Mouse (Mus musculus) forebrain, embryonic 11.5 days (tissue): ENCODE results near the gene Txndc5. TPM values are rescaled to one million over a fixed set of nuclear protein-coding genes. Genes with fewer than 3 reads are reported as not detected.

Experiments used
- ATAC-seq: fragments of 200-750 bp; cut with Nextera tagmentation; replicated peaks from 2 replicates; pipeline ENCODE4 v1.8.0; 2017; ENCODE audit warnings: moderate TSS enrichment; ENCODE audit not compliant: low FRiP score
- DNase-seq: peaks from one replicate; pipeline ENCODE4 v3.0.0-alpha.2; 2017; ENCODE audit warnings: low spot score
- H3K27ac ChIP-seq: fragments of 300-500 bp; sonication (generic); 2 replicates; pipeline ENCODE4 v1.5.1; 2014; ENCODE audit warnings: low read depth, low read length
- H3K27me3 ChIP-seq: fragments of 300-500 bp; sonication (generic); 2 replicates; pipeline ENCODE4 v1.6.1; 2014; ENCODE audit warnings: mild to moderate bottlenecking, low read length, mixed read lengths; ENCODE audit not compliant: control insufficient read depth, insufficient read depth
- H3K36me3 ChIP-seq: fragments of 300-500 bp; sonication (generic); 2 replicates; pipeline ENCODE4 v1.6.1; 2014; ENCODE audit warnings: mild to moderate bottlenecking, low read length, moderate library complexity, mixed read lengths; ENCODE audit not compliant: control insufficient read depth, insufficient read depth
- H3K4me1 ChIP-seq: fragments of 300-500 bp; sonication (generic); replicated peaks from 2 replicates; pipeline ENCODE4 v1.6.1; 2014; ENCODE audit warnings: low read length, mixed read lengths; ENCODE audit not compliant: control insufficient read depth, insufficient read depth
- H3K4me2 ChIP-seq: fragments of 300-500 bp; sonication (generic); 2 replicates; pipeline ENCODE4 v1.6.1; 2014; ENCODE audit warnings: low read depth, mild to moderate bottlenecking, low read length, moderate library complexity, mixed read lengths; ENCODE audit not compliant: severe bottlenecking
- H3K4me3 ChIP-seq: fragments of 300-500 bp; sonication (generic); 2 replicates; pipeline ENCODE4 v1.5.1; 2014; ENCODE audit warnings: low read depth, low read length
- H3K9ac ChIP-seq: fragments of 300-500 bp; sonication (generic); 2 replicates; pipeline ENCODE4 v1.6.1; 2014; ENCODE audit warnings: low read length
- H3K9me3 ChIP-seq: fragments of 300-500 bp; sonication (generic); 2 replicates; pipeline ENCODE4 v1.6.1; 2016; ENCODE audit warnings: low read length, mixed read lengths; ENCODE audit not compliant: control insufficient read depth
- WGBS: fragments of 180-500 bp; shearing (Covaris S2); extraction: QIAGEN DNeasy Blood & Tissue Kit; methylation state at CpG from one replicate; pipeline ENCODE4 v1.1.7; 2014; 5-methylcytosine and 5-hydroxymethylcytosine counted together
- polyA plus RNA-seq: library from polyadenylated mRNA; unstranded; fragments of >200 nt; fragmentation: Nextera tagmentation; extraction: Ambion mirVana; gene quantifications from 2 replicates; pipeline ENCODE4 v1.2.1, GENCODE M21; 2014

Gene Txndc5
- polyA plus RNA-seq, 1 experiment from 2014 or later, result 122 TPM

GRCm38 (mm10) chr13:38503137-38503849, 25.3 kb downstream of the Txndc5 start:
- H3K9me3 ChIP-seq, result no peaks in the 10 kb centered on the region
- 94% methylated on average over 14 of the region's 14 CpGs for WGBS
- no peak overlapping the region for H3K4me2 ChIP-seq
- DNase-seq (no peak), ATAC-seq (no peak)
- H3K9ac ChIP-seq, result no peak overlapping the region
- no peaks in the 10 kb centered on the region; the same call in 1 of the 2 replicates for H3K36me3 ChIP-seq
- H3K4me3 ChIP-seq, result no peak overlapping the region
- H3K27me3 ChIP-seq, result no peaks in the 10 kb centered on the region
- no peak overlapping the region for H3K27ac ChIP-seq
- H3K4me1 ChIP-seq, result no peaks in the 10 kb centered on the region

- ATAC-seq, result no peak
- no peak overlapping the region for H3K9ac ChIP-seq
- H3K36me3 ChIP-seq, result no peaks in the 10 kb centered on the region; the same call in 1 of the 2 replicates
- WGBS, result 90% methylated on average over 12 of the region's 12 CpGs
- H3K4me3 ChIP-seq, result no peak overlapping the region
- no peak overlapping the region for H3K27ac ChIP-seq
- DNase-seq, result no peak
- no peak overlapping the region for H3K4me2 ChIP-seq
- no peaks in the 10 kb centered on the region for H3K4me1 ChIP-seq
- no peaks in the 10 kb centered on the region for H3K27me3 ChIP-seq
- H3K9me3 ChIP-seq, result no peaks in the 10 kb centered on the region
Measured at GRCm38 (mm10) chr13:38501314-38501713, 27.3 kb downstream of the Txndc5 start.

GRCm38 (mm10) chr13:38496715-38497114, 31.9 kb downstream of the Txndc5 start:
- 65% methylated on average over 3 of the region's 3 CpGs for WGBS
- ATAC-seq, result no peak

GRCm38 (mm10) chr13:38486767-38487166, 41.9 kb downstream of the Txndc5 start:
- Histone ChIP-seq H3K9ac (no peak overlapping the region), H3K9me3 (no peaks in the 10 kb centered on the region), H3K27ac (no peak overlapping the region), H3K4me3 (no peak overlapping the region), H3K4me1 (no peaks in the 10 kb centered on the region), H3K4me2 (no peak overlapping the region), H3K27me3 (no peaks in the 10 kb centered on the region), H3K36me3 (no peaks in the 10 kb centered on the region)
- DNase-seq (no peak), ATAC-seq (no peak)
- 90% methylated on average over 6 of the region's 6 CpGs for WGBS

More at GRCm38 (mm10) chr13:38496715-38497114, 31.9 kb downstream of the Txndc5 start:
- no peaks in the 10 kb centered on the region; the same call in 1 of the 2 replicates for H3K36me3 ChIP-seq
- no peak overlapping the region for H3K4me2 ChIP-seq
- no peak overlapping the region for H3K27ac ChIP-seq
- H3K4me1 ChIP-seq, result no peaks in the 10 kb centered on the region
- no peaks in the 10 kb centered on the region for H3K9me3 ChIP-seq
- no peaks in the 10 kb centered on the region for H3K27me3 ChIP-seq
- H3K9ac ChIP-seq, result no peak overlapping the region
- DNase-seq, result no peak
- no peak overlapping the region for H3K4me3 ChIP-seq

GRCm38 (mm10) chr13:38484701-38485100, 43.9 kb downstream of the Txndc5 start:
- Histone ChIP-seq H3K27me3 (no peaks in the 10 kb centered on the region), H3K4me2 (no peak overlapping the region), H3K36me3 (no peaks in the 10 kb centered on the region), H3K27ac (no peak overlapping the region), H3K4me3 (no peak overlapping the region), H3K9ac (no peak overlapping the region), H3K9me3 (no peaks in the 10 kb centered on the region), H3K4me1 (no peaks in the 10 kb centered on the region)
- DNase-seq (no peak), ATAC-seq (no peak)
- WGBS, result 82% methylated on average over 5 of the region's 5 CpGs

- H3K9me3 ChIP-seq, result no peaks in the 10 kb centered on the region
- H3K27me3 ChIP-seq, result no peaks in the 10 kb centered on the region
- H3K27ac ChIP-seq, result no peak overlapping the region
- H3K9ac ChIP-seq, result no peak overlapping the region
- H3K4me3 ChIP-seq, result no peak overlapping the region
- DNase-seq (no peak), ATAC-seq (no peak)
- WGBS, result 95% methylated on average over 7 of the region's 7 CpGs
- H3K36me3 ChIP-seq, result no peaks in the 10 kb centered on the region
- H3K4me2 ChIP-seq, result no peak overlapping the region
- H3K4me1 ChIP-seq, result peaks cover 2% of the 10 kb centered on the region; the same call in 1 of the 2 replicates
Measured at GRCm38 (mm10) chr13:38481021-38481420, 47.6 kb downstream of the Txndc5 start.

GRCm38 (mm10) chr13:38476936-38477335, 51.7 kb downstream of the Txndc5 start:
- Histone ChIP-seq H3K4me2 (no peak overlapping the region), H3K27ac (no peak overlapping the region), H3K4me3 (no peak overlapping the region), H3K27me3 (no peaks in the 10 kb centered on the region), H3K9ac (no peak overlapping the region), H3K4me1 (peaks cover 2% of the 10 kb centered on the region; the same call in 1 of the 2 replicates), H3K9me3 (no peaks in the 10 kb centered on the region), H3K36me3 (no peaks in the 10 kb centered on the region)
- no peak for DNase-seq
- WGBS, result 27% methylated on average over 8 of the region's 8 CpGs
- 0 out of 2 replicates have a peak, but pooled peaks have one; percentile 10 for ATAC-seq

GRCm38 (mm10) chr13:38473497-38473896, 55.1 kb downstream of the Txndc5 start:
- Histone ChIP-seq H3K9ac (no peak overlapping the region), H3K4me1 (peaks cover 2% of the 10 kb centered on the region; the same call in 1 of the 2 replicates), H3K4me2 (no peak overlapping the region), H3K27ac (no peak overlapping the region), H3K4me3 (no peak overlapping the region), H3K36me3 (no peaks in the 10 kb centered on the region), H3K27me3 (no peaks in the 10 kb centered on the region), H3K9me3 (no peaks in the 10 kb centered on the region)
- no peak for ATAC-seq
- WGBS, result 89% methylated on average over 6 of the region's 6 CpGs
- DNase-seq, result no peak

GRCm38 (mm10) chr13:38472636-38473035, 56.0 kb downstream of the Txndc5 start:
- Histone ChIP-seq H3K4me2 (no peak overlapping the region), H3K36me3 (no peaks in the 10 kb centered on the region), H3K27me3 (no peaks in the 10 kb centered on the region), H3K4me1 (peaks cover 2% of the 10 kb centered on the region; the same call in 1 of the 2 replicates), H3K9ac (no peak overlapping the region), H3K4me3 (no peak overlapping the region), H3K27ac (no peak overlapping the region), H3K9me3 (no peaks in the 10 kb centered on the region)
- no peak for DNase-seq
- WGBS, result 96% methylated on average over 4 of the region's 4 CpGs
- ATAC-seq, result no peak
